Mouse (Mus musculus): ENCODE measurements around the gene Tmem52. TPM values are rescaled to one million over a fixed set of nuclear protein-coding genes. Genes with fewer than 3 reads are reported as not detected.
"Not testable (repeated sequence)": the region's sequence is repeated elsewhere in the genome, so short reads cannot be mapped to it uniquely, and the experiment has no call there.

Gene Tmem52
- polyA plus RNA-seq, 1 experiment = 9.1 TPM

- no peak for DNase-seq (ENCODE audit: low read depth)
Observed at GRCm38 (mm10) chr4:155471406-155471805, 2.5 kb downstream of the Tmem52 start.

- DNase-seq (ENCODE audit: low read depth) = no peak
Observed at GRCm38 (mm10) chr4:155472716-155473290, 3.9 kb downstream of the Tmem52 start.

GRCm38 (mm10) chr4:155473319-155473718, 4.4 kb downstream of the Tmem52 start:
- DNase-seq (ENCODE audit: low read depth) = no peak

GRCm38 (mm10) chr4:155473796-155474195, 4.9 kb downstream of the Tmem52 start:
- not testable (repeated sequence) for DNase-seq (ENCODE audit: low read depth)

GRCm38 (mm10) chr4:155481381-155482124, 12.6 kb downstream of the Tmem52 start:
- no peak for DNase-seq (ENCODE audit: low read depth)

- no peak for DNase-seq (ENCODE audit: low read depth)
Observed at GRCm38 (mm10) chr4:155482125-155482480, 13.2 kb downstream of the Tmem52 start.

- DNase-seq (ENCODE audit: low read depth) = no peak
Observed at GRCm38 (mm10) chr4:155482733-155483540, 14.0 kb downstream of the Tmem52 start.

GRCm38 (mm10) chr4:155485521-155485920, 16.6 kb downstream of the Tmem52 start:
- DNase-seq (ENCODE audit: low read depth) = no peak

- no peak for DNase-seq (ENCODE audit: low read depth)
Observed at GRCm38 (mm10) chr4:155487746-155488145, 18.8 kb downstream of the Tmem52 start.

- no peak for DNase-seq (ENCODE audit: low read depth)
Observed at GRCm38 (mm10) chr4:155488232-155489025, 19.5 kb downstream of the Tmem52 start.

- DNase-seq (ENCODE audit: low read depth) = no peak
Observed at GRCm38 (mm10) chr4:155489101-155489970, 20.4 kb downstream of the Tmem52 start.

- DNase-seq (ENCODE audit: low read depth) = no peak
Observed at GRCm38 (mm10) chr4:155490456-155490855, 21.5 kb downstream of the Tmem52 start.

- no peak for DNase-seq (ENCODE audit: low read depth)
Observed at GRCm38 (mm10) chr4:155490990-155491504, 22.1 kb downstream of the Tmem52 start, which contains the start of gene Gnb1. TSS of gene Gnb1 (plus strand) at chr4:155491361.

- DNase-seq (ENCODE audit: low read depth) = no peak
Observed at GRCm38 (mm10) chr4:155491529-155492130, 22.7 kb downstream of the Tmem52 start.

- no peak for DNase-seq (ENCODE audit: low read depth)
Observed at GRCm38 (mm10) chr4:155492131-155492633, 23.3 kb downstream of the Tmem52 start.

- no peak for DNase-seq (ENCODE audit: low read depth)
Observed at GRCm38 (mm10) chr4:155494891-155495290, 26.0 kb downstream of the Tmem52 start.

- DNase-seq (ENCODE audit: low read depth) = no peak
Observed at GRCm38 (mm10) chr4:155497963-155498362, 29.0 kb downstream of the Tmem52 start.

- DNase-seq (ENCODE audit: low read depth) = no peak
Observed at GRCm38 (mm10) chr4:155501126-155501525, 32.2 kb downstream of the Tmem52 start.

- no peak for DNase-seq (ENCODE audit: low read depth)
Observed at GRCm38 (mm10) chr4:155505067-155505466, 36.2 kb downstream of the Tmem52 start.

Measured in gonadal fat pad, adult 2 months (tissue).